Mouse (Mus musculus) bone marrow, adult 2 months (tissue): ENCODE data around the gene Gucy1b2.

ENCODE experiments used
- CTCF ChIP-seq: fragments of 200-500 bp; IDR thresholded peaks from 2 replicates; pipeline ENCODE4 v1.5.1; 2011; ENCODE audit warnings: low read length, control low read depth; ENCODE audit not compliant: control insufficient read depth, insufficient read depth
- POLR2A ChIP-seq: fragments of 200-500 bp; IDR thresholded peaks from 2 replicates; pipeline ENCODE4 v1.6.1; 2011; ENCODE audit warnings: low read depth, mild to moderate bottlenecking, control low read depth, low read length, borderline replicate concordance; ENCODE audit not compliant: control insufficient read depth

DNA sequence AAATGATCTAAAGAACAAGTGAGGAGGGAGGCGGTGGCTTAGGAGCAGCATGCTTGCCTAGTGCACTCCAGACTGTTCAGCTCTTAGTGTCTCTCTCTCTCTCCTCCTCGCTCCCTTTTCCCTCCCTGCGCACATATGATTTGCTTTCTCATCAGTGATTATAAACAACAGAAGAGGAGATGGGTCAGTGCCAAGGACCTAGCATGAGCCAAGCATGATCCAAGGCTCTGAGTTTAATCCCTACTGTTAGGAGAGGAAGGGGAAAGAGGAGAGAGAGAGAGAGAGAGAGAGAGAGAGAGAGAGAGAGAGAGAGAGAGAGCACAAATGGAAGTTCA lies 8.9 kb downstream of the Gucy1b2 start:
- TF ChIP-seq CTCF (no peak), POLR2A (no peak)
